Mouse (Mus musculus): ENCODE data around the gene Erich6. TPM values are rescaled to one million over a fixed set of nuclear protein-coding genes. Genes with fewer than 3 reads are reported as not detected.
"Not testable (repeated sequence)": the region's sequence is repeated elsewhere in the genome, so short reads cannot be mapped to it uniquely, and the experiment has no call there.

Erich6 gene
- total RNA-seq, 2 experiments from 2014 or later: not detected

GRCm38 (mm10) chr3:58647179-58647578 is 10.2 kb upstream of the Erich6 start:
- no peak for DNase-seq (ENCODE audit: low spot score)

- no peak for DNase-seq (ENCODE audit: low spot score)
Measured at GRCm38 (mm10) chr3:58646180-58646579, 9.2 kb upstream of the Erich6 start.

- DNase-seq (ENCODE audit: low spot score): no peak
Measured at GRCm38 (mm10) chr3:58631693-58632092, 5.3 kb downstream of the Erich6 start.

- DNase-seq (ENCODE audit: low spot score): no peak
Measured at GRCm38 (mm10) chr3:58624981-58625380, 12.0 kb downstream of the Erich6 start.

GRCm38 (mm10) chr3:58622665-58623394 is 14.2 kb downstream of the Erich6 start:
- no peak for DNase-seq (ENCODE audit: low spot score)

GRCm38 (mm10) chr3:58621066-58621465 is 15.9 kb downstream of the Erich6 start:
- no peak for DNase-seq (ENCODE audit: low spot score)

GRCm38 (mm10) chr3:58609985-58610384 is 27.0 kb downstream of the Erich6 start:
- DNase-seq (ENCODE audit: low spot score): no peak

- DNase-seq (ENCODE audit: low spot score): no peak
Measured at GRCm38 (mm10) chr3:58608506-58608905, 28.5 kb downstream of the Erich6 start.

GRCm38 (mm10) chr3:58593623-58594022 is 43.4 kb downstream of the Erich6 start:
- no peak for DNase-seq (ENCODE audit: low spot score)

- not testable (repeated sequence) for DNase-seq (ENCODE audit: low spot score)
Measured at GRCm38 (mm10) chr3:58592666-58593065, 44.3 kb downstream of the Erich6 start.

GRCm38 (mm10) chr3:58590544-58590943 is 46.5 kb downstream of the Erich6 start:
- not testable (repeated sequence) for DNase-seq (ENCODE audit: low spot score)

- DNase-seq (ENCODE audit: low spot score): no peak
Measured at GRCm38 (mm10) chr3:58582788-58583426, 54.1 kb downstream of the Erich6 start.

GRCm38 (mm10) chr3:58582297-58582696 is 54.7 kb downstream of the Erich6 start:
- no peak for DNase-seq (ENCODE audit: low spot score)

- DNase-seq (ENCODE audit: low spot score): no peak
Measured at GRCm38 (mm10) chr3:58581530-58581929, 55.5 kb downstream of the Erich6 start.

GRCm38 (mm10) chr3:58577506-58578050 is 59.4 kb downstream of the Erich6 start:
- no peak for DNase-seq (ENCODE audit: low spot score)

- peak; percentile 34 for DNase-seq (ENCODE audit: low spot score)
Measured at GRCm38 (mm10) chr3:58577067-58577503, 59.9 kb downstream of the Erich6 start.

GRCm38 (mm10) chr3:58576137-58577066 is 60.6 kb downstream of the Erich6 start, which contains the start of gene Selenot:
Gene Selenot (plus strand): TSS chr3:58576636.
- peak; percentile 95 for DNase-seq (ENCODE audit: low spot score)

GRCm38 (mm10) chr3:58570821-58571220 is 66.2 kb downstream of the Erich6 start:
- no peak for DNase-seq (ENCODE audit: low spot score)

Data from gastrocnemius, adult 18-20 months (tissue).